Mouse (Mus musculus) G1E (cell line): ENCODE results near the gene Bcl2l2. TPM values are rescaled to one million over a fixed set of nuclear protein-coding genes. Genes with fewer than 3 reads are reported as not detected.

Experiments
- ATAC-seq: 2 replicates; pipeline ENCODE4 v1.8.0; 2016; ENCODE audit warnings: mild to moderate bottlenecking; ENCODE audit not compliant: insufficient number of reproducible peaks, poor library complexity, low FRiP score, severe bottlenecking; ENCODE audit errors: extremely low read depth
- DNase-seq: peaks from one replicate; pipeline ENCODE4 v3.0.0; 2012; ENCODE audit warnings: low spot score
- H3K27me3 ChIP-seq: 2 replicates; pipeline ENCODE4 v1.6.1; 2012; ENCODE audit warnings: mild to moderate bottlenecking, low read length, inconsistent platforms; ENCODE audit not compliant: insufficient read depth
- H3K36me3 ChIP-seq: replicated peaks from 2 replicates; pipeline ENCODE3; 2012; ENCODE audit warnings: mild to moderate bottlenecking, inconsistent platforms
- H3K4me1 ChIP-seq: 2 replicates; pipeline ENCODE4 v1.6.1; 2012; ENCODE audit warnings: low read depth, low read length, inconsistent platforms, mixed read lengths; ENCODE audit not compliant: insufficient read depth
- H3K4me3 ChIP-seq: 2 replicates; pipeline ENCODE4 v1.5.1; 2012; ENCODE audit warnings: low read depth, mild to moderate bottlenecking, inconsistent platforms, low read length, moderate library complexity, mixed read lengths
- H3K9me3 ChIP-seq: replicated peaks from 2 replicates; pipeline ENCODE4 v1.6.1; 2012; ENCODE audit warnings: inconsistent platforms
- CTCF ChIP-seq: IDR thresholded peaks from 2 replicates; pipeline ENCODE4 v1.5.1; 2012; ENCODE audit warnings: low read depth, low read length, inconsistent platforms, mixed read lengths
- GATA1 ChIP-seq: IDR thresholded peaks from 2 replicates; pipeline ENCODE4 v1.6.1; 2012; ENCODE audit warnings: borderline replicate concordance, low read length, inconsistent platforms, mixed read lengths
- GATA2 ChIP-seq: IDR thresholded peaks from 2 replicates; pipeline ENCODE4 v1.6.1; 2012; ENCODE audit warnings: low read depth, low read length, inconsistent platforms, borderline replicate concordance
- POLR2AphosphoS5 ChIP-seq: IDR thresholded peaks from 2 replicates; pipeline ENCODE4 v1.6.1; 2012; ENCODE audit warnings: low read depth, low read length, inconsistent platforms; ENCODE audit not compliant: insufficient replicate concordance
- TAL1 ChIP-seq: conservative IDR thresholded peaks from 2 replicates; pipeline ENCODE4 v1.6.1; 2012; ENCODE audit warnings: low read depth, low read length, inconsistent platforms, mixed read lengths
- polyA plus RNA-seq: library from polyadenylated mRNA; stranded (reverse); fragments of >175 nt; gene quantifications from 2 replicates; pipeline ENCODE4 v1.2.3, GENCODE M21; 2012
- total RNA-seq, 2 experiments: library from RNA; stranded (forward) in 1 of 2; stranded (reverse) in 1 of 2; fragments of 200-1000 nt in 1 of 2; fragments of >200 nt in 1 of 2; fragmentation: Nextera tagmentation in 1 of 2; gene quantifications; 2 replicates each; pipeline ENCODE4 v1.2.3; 2014 to 2017

Bcl2l2 gene
- total and polyA plus RNA-seq, 3 experiments: 9.9 to 25.2 (median 14.0) TPM

- DNase-seq (no peak), ATAC-seq (no peak)
- peaks cover 46% of the 10 kb centered on the region for H3K27me3 ChIP-seq
- H3K4me3 ChIP-seq: no peak overlapping the region
- TF ChIP-seq GATA1 (no peak), CTCF (no peak), TAL1 (no peak), GATA2 (no peak), POLR2AphosphoS5 (no peak)
- H3K4me1 ChIP-seq: peaks cover under 1% of the 10 kb centered on the region
- no peaks in the 10 kb centered on the region for H3K36me3 ChIP-seq
- H3K9me3 ChIP-seq: no peaks in the 10 kb centered on the region
Observed at GRCm38 (mm10) chr14:54929801-54930200, 46.6 kb downstream of the Bcl2l2 start.

- ATAC-seq (no peak), DNase-seq (no peak)
- Histone ChIP-seq H3K9me3 (no peaks in the 10 kb centered on the region), H3K4me3 (no peak overlapping the region), H3K4me1 (no peaks in the 10 kb centered on the region; the same call in 1 of the 2 replicates), H3K36me3 (no peaks in the 10 kb centered on the region), H3K27me3 (peaks cover 44% of the 10 kb centered on the region)
- TF ChIP-seq GATA2 (no peak), TAL1 (no peak), GATA1 (no peak), POLR2AphosphoS5 (no peak), CTCF (no peak)
Observed at GRCm38 (mm10) chr14:54930431-54930830, 47.3 kb downstream of the Bcl2l2 start.

- no peak within 1 kb of the TSS for H3K4me3 ChIP-seq
- no peaks in the 10 kb centered on the region for H3K36me3 ChIP-seq
- no peaks in the 10 kb centered on the region for H3K9me3 ChIP-seq
- peaks cover 32% of the 10 kb centered on the region for H3K27me3 ChIP-seq
- no peak for DNase-seq
- no peak for ATAC-seq
- no peak for TF ChIP-seq TAL1
- no peak for TF ChIP-seq GATA2
- no peak for TF ChIP-seq CTCF
- TF ChIP-seq POLR2AphosphoS5: no peak
- no peaks in the 10 kb centered on the region for H3K4me1 ChIP-seq
Observed at GRCm38 (mm10) chr14:54932645-54933150, 49.5 kb downstream of the Bcl2l2 start, which contains the start of gene Il25. Gene Il25 (plus strand): TSS chr14:54932695.

- TF ChIP-seq POLR2AphosphoS5: no peak
- TF ChIP-seq GATA2: no peak
- TF ChIP-seq GATA1: no peak
- TF ChIP-seq TAL1: no peak
- no peak for TF ChIP-seq CTCF
- H3K36me3 ChIP-seq: no peaks in the 10 kb centered on the region
- H3K4me3 ChIP-seq: no peak within 1 kb of the TSS
- peaks cover 33% of the 10 kb centered on the region for H3K27me3 ChIP-seq
- no peaks in the 10 kb centered on the region for H3K4me1 ChIP-seq
- no peaks in the 10 kb centered on the region for H3K9me3 ChIP-seq
- DNase-seq (no peak), ATAC-seq (no peak)
Observed at GRCm38 (mm10) chr14:54935904-54936830, 53.0 kb downstream of the Bcl2l2 start, which contains the start of gene Cmtm5. Gene Cmtm5 (plus strand): TSS chr14:54936261.

GRCm38 (mm10) chr14:54936831-54937160 is 53.6 kb downstream of the Bcl2l2 start:
- no peaks in the 10 kb centered on the region for H3K4me1 ChIP-seq
- TF ChIP-seq POLR2AphosphoS5: no peak
- no peak for TF ChIP-seq GATA1
- no peak for TF ChIP-seq TAL1
- no peak for TF ChIP-seq GATA2
- no peak for TF ChIP-seq CTCF
- DNase-seq: no peak
- no peaks in the 10 kb centered on the region for H3K36me3 ChIP-seq
- no peak for ATAC-seq
- no peaks in the 10 kb centered on the region for H3K9me3 ChIP-seq
- H3K4me3 ChIP-seq: no peak overlapping the region
- peaks cover 34% of the 10 kb centered on the region for H3K27me3 ChIP-seq

- H3K4me3 ChIP-seq: no peak overlapping the region
- no peak for ATAC-seq
- peaks cover 31% of the 10 kb centered on the region; the same call in 1 of the 2 replicates for H3K27me3 ChIP-seq
- DNase-seq: no peak
- TF ChIP-seq GATA2 (no peak), GATA1 (no peak)
- H3K4me1 ChIP-seq: no peaks in the 10 kb centered on the region
- H3K36me3 ChIP-seq: no peaks in the 10 kb centered on the region
- no peaks in the 10 kb centered on the region for H3K9me3 ChIP-seq
Observed at GRCm38 (mm10) chr14:54937361-54938182, 54.4 kb downstream of the Bcl2l2 start.

Other genes starting within 250 kb of the Bcl2l2 start
Only the 20 nearest of the 24 such genes appear.
- gene 1700123O20Rik, start 197.2 kb upstream of the Bcl2l2 start, total RNA-seq (2014; fragmentation: Nextera tagmentation): 38.2 and 45.2 TPM in 2 replicates
- gene 1700123O20Rik, start 197.2 kb upstream of the Bcl2l2 start, total RNA-seq (2017): 34.1 and 34.6 TPM in 2 replicates
- 10.1 and 12.5 TPM in 2 replicates for gene 1700123O20Rik, start 197.2 kb upstream of the Bcl2l2 start, polyA plus RNA-seq
- gene Acin1, start 196.4 kb upstream of the Bcl2l2 start, total RNA-seq (2014; fragmentation: Nextera tagmentation): 266 and 298 TPM in 2 replicates
- 115 and 125 TPM in 2 replicates for gene Acin1, start 196.4 kb upstream of the Bcl2l2 start, total RNA-seq (2017)
- 640 and 697 TPM in 2 replicates for gene Acin1, start 196.4 kb upstream of the Bcl2l2 start, polyA plus RNA-seq
- not detected in 2 replicates for gene Gm29776, start 184.5 kb upstream of the Bcl2l2 start, total RNA-seq (2014; fragmentation: Nextera tagmentation)
- 0.11 TPM in 1 of 2 replicates, not detected in the other for gene Gm29776, start 184.5 kb upstream of the Bcl2l2 start, total RNA-seq (2017)
- gene Gm29776, start 184.5 kb upstream of the Bcl2l2 start, polyA plus RNA-seq: 0.02 TPM in 1 of 2 replicates, not detected in the other
- 0.90 and 1.6 TPM in 2 replicates for gene Cebpe, start 171.2 kb upstream of the Bcl2l2 start, total RNA-seq (2014; fragmentation: Nextera tagmentation)
- gene Cebpe, start 171.2 kb upstream of the Bcl2l2 start, total RNA-seq (2017): 0.16 TPM in 1 of 2 replicates, not detected in the other
- gene Cebpe, start 171.2 kb upstream of the Bcl2l2 start, polyA plus RNA-seq: 11.1 and 12.4 TPM in 2 replicates
- 325 and 329 TPM in 2 replicates for gene Slc7a8, start 101.4 kb upstream of the Bcl2l2 start, total RNA-seq (2014; fragmentation: Nextera tagmentation)
- 45.0 and 54.9 TPM in 2 replicates for gene Slc7a8, start 101.4 kb upstream of the Bcl2l2 start, total RNA-seq (2017)
- 191 and 199 TPM in 2 replicates for gene Slc7a8, start 101.4 kb upstream of the Bcl2l2 start, polyA plus RNA-seq
- not detected in 2 replicates for gene Rnf212b, start 69.2 kb upstream of the Bcl2l2 start, total RNA-seq (2014; fragmentation: Nextera tagmentation)
- gene Rnf212b, start 69.2 kb upstream of the Bcl2l2 start, total RNA-seq (2017): 0.27 TPM in 1 of 2 replicates, not detected in the other
- gene Rnf212b, start 69.2 kb upstream of the Bcl2l2 start, polyA plus RNA-seq: not detected in 2 replicates
- 9.2 and 10.0 TPM in 2 replicates for gene Homez, start 12.4 kb upstream of the Bcl2l2 start, total RNA-seq (2014; fragmentation: Nextera tagmentation)
- 8.1 and 8.4 TPM in 2 replicates for gene Homez, start 12.4 kb upstream of the Bcl2l2 start, total RNA-seq (2017)
- gene Homez, start 12.4 kb upstream of the Bcl2l2 start, polyA plus RNA-seq: 1.2 and 1.3 TPM in 2 replicates
- 3.6 and 8.7 TPM in 2 replicates for gene Ppp1r3e, start 5.8 kb upstream of the Bcl2l2 start, total RNA-seq (2014; fragmentation: Nextera tagmentation)
- 0.64 and 0.87 TPM in 2 replicates for gene Ppp1r3e, start 5.8 kb upstream of the Bcl2l2 start, total RNA-seq (2017)
- 1.2 TPM in 2 replicates for gene Ppp1r3e, start 5.8 kb upstream of the Bcl2l2 start, polyA plus RNA-seq
- gene Gm20521, start 64 bp downstream of the Bcl2l2 start, total RNA-seq (2014; fragmentation: Nextera tagmentation): 5.5 TPM in 1 of 2 replicates, not detected in the other
- 1.2 and 2.1 TPM in 2 replicates for gene Gm20521, start 64 bp downstream of the Bcl2l2 start, total RNA-seq (2017)
- 3.0 and 4.0 TPM in 2 replicates for gene Gm20521, start 64 bp downstream of the Bcl2l2 start, polyA plus RNA-seq
- 190 and 193 TPM in 2 replicates for gene Pabpn1, start 9.1 kb downstream of the Bcl2l2 start, total RNA-seq (2014; fragmentation: Nextera tagmentation)
- 118 and 142 TPM in 2 replicates for gene Pabpn1, start 9.1 kb downstream of the Bcl2l2 start, total RNA-seq (2017)
- 387 and 490 TPM in 2 replicates for gene Pabpn1, start 9.1 kb downstream of the Bcl2l2 start, polyA plus RNA-seq
- gene Slc22a17, start 29.8 kb downstream of the Bcl2l2 start, total RNA-seq (2014; fragmentation: Nextera tagmentation): 0.60 TPM in 1 of 2 replicates, not detected in the other
- 0.05 and 0.06 TPM in 2 replicates for gene Slc22a17, start 29.8 kb downstream of the Bcl2l2 start, total RNA-seq (2017)
- 0.13 and 0.33 TPM in 2 replicates for gene Slc22a17, start 29.8 kb downstream of the Bcl2l2 start, polyA plus RNA-seq
- gene Efs, start 42.7 kb downstream of the Bcl2l2 start, total RNA-seq (2014; fragmentation: Nextera tagmentation): not detected in 2 replicates
- gene Efs, start 42.7 kb downstream of the Bcl2l2 start, total RNA-seq (2017): not detected in 2 replicates
- gene Efs, start 42.7 kb downstream of the Bcl2l2 start, polyA plus RNA-seq: not detected in 2 replicates
- not detected in 2 replicates for gene Il25, start 49.3 kb downstream of the Bcl2l2 start, total RNA-seq (2014; fragmentation: Nextera tagmentation)
- not detected in 2 replicates for gene Il25, start 49.3 kb downstream of the Bcl2l2 start, total RNA-seq (2017)
- gene Il25, start 49.3 kb downstream of the Bcl2l2 start, polyA plus RNA-seq: not detected in 2 replicates
- not detected in 2 replicates for gene Cmtm5, start 52.9 kb downstream of the Bcl2l2 start, total RNA-seq (2014; fragmentation: Nextera tagmentation)
- not detected in 2 replicates for gene Cmtm5, start 52.9 kb downstream of the Bcl2l2 start, total RNA-seq (2017)
- not detected in 2 replicates for gene Cmtm5, start 52.9 kb downstream of the Bcl2l2 start, polyA plus RNA-seq
- not detected in 2 replicates for gene Myh6, start 83.5 kb downstream of the Bcl2l2 start, total RNA-seq (2014; fragmentation: Nextera tagmentation)
- 0.29 and 0.38 TPM in 2 replicates for gene Myh6, start 83.5 kb downstream of the Bcl2l2 start, total RNA-seq (2017)
- 0.18 and 0.23 TPM in 2 replicates for gene Myh6, start 83.5 kb downstream of the Bcl2l2 start, polyA plus RNA-seq
- gene Gm17428, start 93.6 kb downstream of the Bcl2l2 start, total RNA-seq (2014; fragmentation: Nextera tagmentation): not detected in 2 replicates
- gene Gm17428, start 93.6 kb downstream of the Bcl2l2 start, total RNA-seq (2017): not detected in 2 replicates
- gene Gm17428, start 93.6 kb downstream of the Bcl2l2 start, polyA plus RNA-seq: not detected in 2 replicates
- gene Myh7, start 111.2 kb downstream of the Bcl2l2 start, total RNA-seq (2014; fragmentation: Nextera tagmentation): 0.90 TPM in 1 of 2 replicates, not detected in the other
- gene Myh7, start 111.2 kb downstream of the Bcl2l2 start, total RNA-seq (2017): under 0.01 and 0.16 TPM in 2 replicates
- 0.17 and 0.18 TPM in 2 replicates for gene Myh7, start 111.2 kb downstream of the Bcl2l2 start, polyA plus RNA-seq
- gene Ngdn, start 132.1 kb downstream of the Bcl2l2 start, total RNA-seq (2014; fragmentation: Nextera tagmentation): 55.2 and 64.8 TPM in 2 replicates
- 62.0 and 78.3 TPM in 2 replicates for gene Ngdn, start 132.1 kb downstream of the Bcl2l2 start, total RNA-seq (2017)
- 31.7 and 41.4 TPM in 2 replicates for gene Ngdn, start 132.1 kb downstream of the Bcl2l2 start, polyA plus RNA-seq
- 7.9 and 8.6 TPM in 2 replicates for gene Zfhx2, start 208.9 kb downstream of the Bcl2l2 start, total RNA-seq (2014; fragmentation: Nextera tagmentation)
- gene Zfhx2, start 208.9 kb downstream of the Bcl2l2 start, total RNA-seq (2017): 1.5 and 1.9 TPM in 2 replicates
- 2.8 and 2.9 TPM in 2 replicates for gene Zfhx2, start 208.9 kb downstream of the Bcl2l2 start, polyA plus RNA-seq
- 15.2 and 17.1 TPM in 2 replicates for gene Thtpa, start 211.4 kb downstream of the Bcl2l2 start, total RNA-seq (2014; fragmentation: Nextera tagmentation)
- 16.3 and 17.2 TPM in 2 replicates for gene Thtpa, start 211.4 kb downstream of the Bcl2l2 start, total RNA-seq (2017)
- 2.6 and 3.7 TPM in 2 replicates for gene Thtpa, start 211.4 kb downstream of the Bcl2l2 start, polyA plus RNA-seq